Mouse (Mus musculus): ENCODE measurements at regions not wholly inside any gene's neighbourhood (a gene's known extent, or its start where the extent isn't known, plus 50 kb on each side); places are given as distances from the start of the nearest gene placed in this dataset.
"Not testable (repeated sequence)": the region's sequence is repeated elsewhere in the genome, so short reads cannot be mapped to it uniquely, and the experiment has no call there.

GRCm38 (mm10) chr1:164551019-164551418, 92.9 kb upstream of the Atp1b1 start:
- no peak for DNase-seq (ENCODE audit: low spot score)
- intact Hi-C loops (cut with DNase I) = no loop called here

GRCm38 (mm10) chr1:164550596-164550995, 92.4 kb upstream of the Atp1b1 start:
- intact Hi-C loops (cut with DNase I) = no loop called here
- DNase-seq (ENCODE audit: low spot score) = no peak

GRCm38 (mm10) chr1:164548071-164548470, 89.9 kb upstream of the Atp1b1 start:
- intact Hi-C loops (cut with DNase I) = no loop called here

GRCm38 (mm10) chr1:164545843-164546242, 87.7 kb upstream of the Atp1b1 start:
- DNase-seq (ENCODE audit: low spot score) = no peak
- intact Hi-C loops (cut with DNase I) = no loop called here

More at GRCm38 (mm10) chr1:164548071-164548470, 89.9 kb upstream of the Atp1b1 start:
- no peak for DNase-seq (ENCODE audit: low spot score)

GRCm38 (mm10) chr1:164543045-164543803, 85.1 kb upstream of the Atp1b1 start:
- intact Hi-C loops (cut with DNase I) = no loop called here
- DNase-seq (ENCODE audit: low spot score) = no peak

GRCm38 (mm10) chr1:164541711-164542110, 83.6 kb upstream of the Atp1b1 start:
- intact Hi-C loops (cut with DNase I) = no loop called here
- DNase-seq (ENCODE audit: low spot score) = no peak

GRCm38 (mm10) chr1:164538304-164539043, 80.3 kb upstream of the Atp1b1 start:
- DNase-seq (ENCODE audit: low spot score) = no peak
- intact Hi-C loops (cut with DNase I) = no loop called here

- intact Hi-C loops (cut with DNase I) = no loop called here
- DNase-seq (ENCODE audit: low spot score) = no peak
Measured at GRCm38 (mm10) chr1:164537324-164537948, 79.3 kb upstream of the Atp1b1 start.

- intact Hi-C loops (cut with DNase I) = no loop called here
Measured at GRCm38 (mm10) chr1:164532196-164532595, 74.0 kb upstream of the Atp1b1 start.

GRCm38 (mm10) chr1:164531741-164532140, 73.6 kb upstream of the Atp1b1 start:
- intact Hi-C loops (cut with DNase I) = no loop called here
- DNase-seq (ENCODE audit: low spot score) = no peak

More at GRCm38 (mm10) chr1:164532196-164532595, 74.0 kb upstream of the Atp1b1 start:
- no peak for DNase-seq (ENCODE audit: low spot score)

- DNase-seq (ENCODE audit: low spot score) = no peak
- intact Hi-C loops (cut with DNase I) = no loop called here
Measured at GRCm38 (mm10) chr1:164526748-164527147, 68.6 kb upstream of the Atp1b1 start.

GRCm38 (mm10) chr1:164522377-164523150, 64.4 kb upstream of the Atp1b1 start:
- intact Hi-C loops (cut with DNase I) = no loop called here
- DNase-seq (ENCODE audit: low spot score) = no peak

GRCm38 (mm10) chr1:164521371-164522130, 63.4 kb upstream of the Atp1b1 start:
- no peak for DNase-seq (ENCODE audit: low spot score)
- intact Hi-C loops (cut with DNase I) = no loop called here

- intact Hi-C loops (cut with DNase I) = no loop called here
- no peak for DNase-seq (ENCODE audit: low spot score)
Measured at GRCm38 (mm10) chr1:164518866-164519265, 60.7 kb upstream of the Atp1b1 start.

- no peak for DNase-seq (ENCODE audit: low spot score)
- intact Hi-C loops (cut with DNase I) = no loop called here
Measured at GRCm38 (mm10) chr1:164518308-164518707, 60.2 kb upstream of the Atp1b1 start.

- DNase-seq (ENCODE audit: low spot score); intact Hi-C loops (cut with DNase I): not testable (repeated sequence)
Measured at GRCm38 (mm10) chr1:164517362-164517761, 59.2 kb upstream of the Atp1b1 start.

- intact Hi-C loops (cut with DNase I) = no loop called here
Measured at GRCm38 (mm10) chr1:164511628-164512385, 53.7 kb upstream of the Atp1b1 start.

GRCm38 (mm10) chr1:164509226-164509625, 51.1 kb upstream of the Atp1b1 start:
- intact Hi-C loops (cut with DNase I) = no loop called here
- DNase-seq (ENCODE audit: low spot score) = no peak

More at GRCm38 (mm10) chr1:164511628-164512385, 53.7 kb upstream of the Atp1b1 start:
- DNase-seq (ENCODE audit: low spot score) = no peak

GRCm38 (mm10) chr1:164508556-164508955, 50.4 kb upstream of the Atp1b1 start:
- intact Hi-C loops (cut with DNase I) = no loop called here
- DNase-seq (ENCODE audit: low spot score) = no peak

Data from heart, postnatal 25 days (tissue).